Mouse (Mus musculus) embryonic fibroblast, embryonic 13.5 days (primary cell): ENCODE measurements around the gene Ceacam16.

Experiments
- CTCF ChIP-seq: IDR thresholded peaks from 2 replicates; pipeline ENCODE4 v1.5.1; 2011; ENCODE audit warnings: mild to moderate bottlenecking, control low read depth, low read length, moderate library complexity, borderline replicate concordance; ENCODE audit not compliant: insufficient read depth
- POLR2A ChIP-seq: IDR thresholded peaks from 2 replicates; pipeline ENCODE4 v1.6.1; 2011; ENCODE audit warnings: low read depth, mild to moderate bottlenecking, control low read depth, low read length, moderate library complexity

- TF ChIP-seq POLR2A (no peak), CTCF (no peak)
Observed at GRCm38 (mm10) chr7:19887849-19888248, 26.8 kb upstream of the Ceacam16 start, which contains the start of gene Ceacam19.
